8 mouse cellular contexts compared by ENCODE assay signal in the genomic region with DNA sequence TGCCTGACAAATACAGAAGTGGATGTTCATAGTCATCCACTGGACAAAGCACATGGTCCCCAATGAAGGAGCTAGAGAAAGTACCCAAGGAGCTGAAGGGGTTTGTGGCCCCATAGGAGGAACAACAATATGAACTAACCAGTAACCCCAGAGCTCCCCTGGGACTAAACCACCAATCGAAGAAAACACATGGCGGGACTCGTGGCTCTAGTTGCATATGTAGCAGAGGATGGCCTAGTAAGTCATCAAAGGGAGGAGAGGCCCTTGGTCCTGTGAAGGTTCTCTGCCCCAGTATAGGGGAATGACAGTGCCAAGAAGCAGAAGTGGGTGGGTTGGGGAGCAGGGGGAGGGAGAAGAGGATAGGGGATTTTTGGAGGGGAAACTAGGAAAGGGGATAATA. TPM values are rescaled to one million over a fixed set of nuclear protein-coding genes. Genes with fewer than 3 reads are reported as not detected.
"Had no signal": no experiment of that assay in that cellular context is flagged by ENCODE, and none has a peak within 500 bp of the region (broad histone marks: within the 10 kb centered on the region; RNA-seq: fewer than 3 reads in every experiment).

No protein-coding gene starts in this region.

RNA-seq across cellular contexts. Expression of a gene that starts 5.1 kb away (rescaled TPM):
- polyA plus RNA-seq: neural tube, embryonic 14.5 days; testis, adult 2 months had no signal

RNA-seq across cellular contexts. Expression of a gene that starts 38.7 kb away (rescaled TPM):
- polyA plus RNA-seq: neural tube, embryonic 11.5 days; neural tube, embryonic 12.5 days; neural tube, embryonic 13.5 days; neural tube, embryonic 14.5 days; neural tube, embryonic 15.5 days; stomach, embryonic 16.5 days; stomach, postnatal 0 days had no signal
